Mouse (Mus musculus): ENCODE measurements around the gene Cyth4.

The Cyth4 gene

DNA sequence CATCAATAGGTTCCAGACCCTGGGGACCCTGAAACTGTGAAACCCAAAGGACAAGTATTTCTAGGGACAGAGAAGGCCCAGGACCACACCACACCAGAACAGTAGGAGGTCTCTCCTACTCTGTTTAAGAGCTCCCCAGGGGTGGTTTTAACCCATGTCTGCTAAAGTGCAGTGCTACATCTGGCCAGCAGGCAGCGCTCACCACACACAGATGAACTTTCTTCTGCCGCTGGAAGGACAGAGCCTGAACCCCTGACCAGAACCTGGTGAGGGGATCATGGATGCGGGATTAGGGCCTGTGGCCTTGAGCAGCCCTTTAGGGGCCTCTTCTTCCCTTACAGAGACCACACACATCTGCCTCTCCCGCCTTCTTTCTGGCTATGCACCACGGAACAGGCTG, 26.6 kb downstream of the Cyth4 start:
- peak; percentile 78 to 79 for DNase-seq

DNA sequence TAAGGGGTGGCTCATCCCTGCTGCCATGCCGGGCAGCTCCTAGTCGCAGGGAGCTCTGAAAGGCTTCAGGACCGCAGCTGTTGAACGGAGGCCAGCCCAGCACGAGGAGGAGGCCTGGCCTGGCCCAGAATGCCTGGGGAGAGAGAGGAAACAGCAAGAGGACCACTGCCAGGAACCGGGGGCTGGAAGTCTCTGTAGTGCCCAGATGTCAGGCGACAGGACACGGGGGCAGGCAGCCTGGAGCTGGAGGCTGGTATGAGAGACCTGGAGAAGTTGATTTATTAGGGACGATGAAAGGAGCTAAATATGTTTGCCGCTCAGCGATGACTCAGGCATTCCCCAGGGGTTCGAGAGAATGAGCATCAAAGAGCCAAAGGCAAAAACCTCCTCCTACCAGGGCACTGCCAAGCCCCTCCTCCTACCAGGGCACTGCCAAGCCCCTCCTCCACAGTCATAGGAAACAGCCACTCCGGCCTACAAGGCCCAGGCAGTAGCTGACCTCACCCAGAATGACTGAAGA, 27.6 kb downstream of the Cyth4 start:
- peak in 1 of 2 experiments; percentile 6 for DNase-seq

DNA sequence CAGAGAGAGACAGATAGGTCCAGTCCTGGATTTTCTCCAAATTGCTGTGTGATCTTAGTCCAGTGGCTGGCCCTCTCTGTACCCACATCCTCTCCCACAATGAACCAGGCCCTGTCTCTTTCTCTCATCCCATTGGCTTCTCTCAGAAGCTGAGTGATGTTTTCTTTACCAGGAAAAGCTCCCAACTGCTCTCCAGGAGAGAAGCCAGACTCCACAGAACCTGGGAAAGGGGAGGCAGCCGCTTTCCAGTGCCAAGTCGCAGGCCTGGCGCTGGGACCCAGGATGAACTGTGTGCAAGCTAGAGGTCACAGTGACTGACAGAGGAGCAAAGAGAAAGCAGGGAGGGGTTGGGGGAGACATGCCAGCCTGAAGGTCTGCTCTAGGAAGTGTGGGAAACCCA, 28.1 kb downstream of the Cyth4 start:
- no peak for DNase-seq

DNA sequence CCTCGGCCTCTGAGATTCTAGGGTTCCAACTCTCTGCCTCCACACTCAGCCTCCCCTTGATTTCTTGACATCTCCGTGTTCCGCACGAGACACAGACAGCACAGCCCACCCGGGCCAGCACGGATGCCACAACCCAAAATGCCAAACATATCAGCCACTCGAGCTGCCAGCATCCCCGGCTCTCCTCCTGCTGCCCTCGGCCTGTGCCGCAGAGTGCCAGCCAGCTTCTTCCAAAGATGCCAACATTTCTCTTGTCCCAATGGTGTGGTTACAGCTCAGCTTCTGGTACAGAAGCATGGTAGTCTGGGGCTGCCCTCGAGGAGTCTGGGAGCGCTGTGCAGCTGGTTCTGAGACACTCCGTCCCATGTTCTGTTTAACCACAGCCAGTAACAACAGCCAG, 29.4 kb downstream of the Cyth4 start:
- no peak for DNase-seq

DNA sequence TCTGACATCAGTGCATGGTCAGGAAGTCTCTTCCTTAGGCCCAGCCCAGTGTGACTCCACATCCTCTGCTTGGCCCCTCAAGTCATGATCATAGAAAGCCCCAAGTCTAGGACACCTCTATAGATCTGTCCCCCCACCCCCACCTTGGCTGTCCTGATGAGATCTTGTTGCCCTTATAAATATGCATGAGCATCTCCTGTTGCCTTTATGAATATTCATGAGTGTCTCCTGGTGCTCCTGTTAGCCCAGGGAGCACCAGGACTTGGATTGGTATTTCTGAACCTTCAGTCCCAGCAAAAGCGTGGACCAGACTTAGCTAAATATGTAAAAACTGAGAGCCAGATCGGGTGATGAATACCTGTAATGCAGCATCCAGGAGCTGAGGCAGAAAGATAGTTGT, 35.5 kb downstream of the Cyth4 start:
- DNase-seq: no peak

DNA sequence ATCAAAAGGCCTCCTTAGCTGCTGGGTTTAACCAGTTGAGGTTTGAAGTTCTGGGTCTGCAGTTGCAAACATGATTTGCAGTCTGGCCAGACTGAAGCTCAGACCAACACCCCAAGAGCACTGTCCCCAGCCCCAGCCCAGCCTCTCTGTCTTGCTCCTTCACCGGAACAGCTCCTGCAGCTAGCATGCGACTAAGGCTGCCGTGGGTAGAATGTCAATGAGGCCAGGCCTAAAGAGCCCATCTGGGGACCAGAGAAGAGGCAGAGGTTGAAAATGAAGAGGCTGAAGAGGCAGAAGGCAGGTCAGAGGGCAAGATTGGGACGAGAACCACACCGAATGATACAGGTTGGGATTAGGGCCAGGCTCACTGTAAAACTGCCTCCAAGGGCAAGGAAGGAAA, 36.6 kb downstream of the Cyth4 start:
- no peak for DNase-seq

DNA sequence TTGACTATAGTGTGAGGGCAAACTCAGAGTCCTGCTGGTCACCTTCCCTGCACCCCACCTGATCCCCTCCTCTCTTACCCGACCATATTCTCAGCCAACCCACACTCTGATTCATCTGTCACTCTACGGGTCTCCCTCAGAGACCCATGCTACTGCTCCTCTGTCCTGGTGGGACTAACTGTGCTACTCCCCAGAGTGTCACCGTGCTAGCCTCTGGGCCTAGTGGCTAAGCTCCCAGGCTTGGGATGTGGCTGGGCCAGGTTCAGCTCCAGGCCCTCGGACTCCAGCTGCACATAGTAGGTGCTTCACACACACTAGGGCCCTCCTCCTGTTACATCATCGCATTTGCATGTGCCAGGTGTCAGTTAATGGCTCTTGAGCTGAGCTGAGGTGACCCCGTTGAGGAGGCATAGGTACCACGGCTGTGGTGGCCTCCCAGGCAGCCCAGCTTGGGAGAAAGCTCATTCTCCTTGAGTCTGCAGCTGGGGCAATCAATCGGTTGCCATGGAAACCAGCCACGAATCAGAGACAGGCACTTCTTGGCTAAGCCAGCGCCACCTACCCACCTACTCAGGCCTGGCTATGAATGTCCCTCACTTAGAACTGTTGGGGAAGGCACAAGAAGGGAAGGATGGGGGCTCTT, 37.4 kb downstream of the Cyth4 start:
- DNase-seq: no peak

DNA sequence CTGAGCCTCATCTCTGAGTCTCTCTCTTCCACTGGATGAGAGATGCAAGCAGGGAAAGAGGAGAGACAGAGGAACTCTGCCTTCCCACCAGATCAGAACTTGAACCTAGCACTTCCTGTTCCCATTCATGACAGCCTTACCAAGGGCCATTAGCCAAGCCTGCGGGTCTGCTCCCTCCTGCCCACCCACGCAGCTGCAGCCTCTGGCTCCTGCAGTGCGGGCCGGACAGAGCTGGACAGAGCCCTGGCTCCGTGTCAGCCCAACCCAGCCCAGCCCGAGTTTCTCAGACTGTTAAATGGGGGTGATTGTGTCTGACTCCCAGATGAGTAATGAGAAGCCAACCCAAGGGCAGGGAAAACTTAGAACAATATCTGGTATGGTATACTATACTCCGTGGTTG, 38.4 kb downstream of the Cyth4 start:
- DNase-seq: no peak

DNA sequence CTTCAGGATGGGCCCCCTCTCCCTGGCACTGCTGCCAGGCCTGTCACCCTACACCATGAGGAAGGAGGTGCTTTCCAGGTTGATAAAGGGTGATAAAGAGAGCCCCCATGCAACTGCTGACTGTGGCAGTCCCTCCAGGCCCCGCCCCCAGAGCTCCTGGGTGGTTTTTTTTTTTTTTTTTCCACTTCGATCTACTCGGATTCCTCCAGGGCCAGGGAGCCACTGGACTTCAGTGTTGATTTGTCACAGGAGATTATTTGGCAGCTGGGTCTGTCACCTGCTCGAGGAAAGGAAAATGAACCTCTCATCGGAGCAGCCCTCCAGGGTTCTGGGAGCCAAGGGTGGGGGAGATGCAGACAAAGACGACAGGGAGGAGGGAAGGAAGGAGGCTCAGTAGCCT, 46.8 kb downstream of the Cyth4 start:
- DNase-seq: no peak

DNA sequence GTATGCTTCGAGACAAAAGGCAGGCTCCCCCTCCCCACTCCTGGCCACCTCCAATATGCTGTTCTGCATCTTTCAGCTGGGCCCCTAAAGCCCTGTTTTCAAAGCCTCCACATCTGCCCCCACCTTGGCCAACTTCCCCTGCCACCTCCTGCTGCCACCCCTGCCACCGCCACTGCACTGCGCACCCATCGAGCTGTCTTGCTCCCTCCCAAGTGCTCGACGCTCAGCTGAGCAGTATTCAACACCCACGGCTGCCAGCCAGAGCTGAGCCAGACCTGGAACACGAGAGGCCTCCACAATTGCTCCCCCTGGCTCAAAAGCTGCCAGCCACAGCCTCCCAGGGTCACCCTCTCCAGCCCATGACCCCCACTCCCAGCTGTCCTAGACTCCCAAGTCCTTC, 47.8 kb downstream of the Cyth4 start:
- no peak for DNase-seq

DNA sequence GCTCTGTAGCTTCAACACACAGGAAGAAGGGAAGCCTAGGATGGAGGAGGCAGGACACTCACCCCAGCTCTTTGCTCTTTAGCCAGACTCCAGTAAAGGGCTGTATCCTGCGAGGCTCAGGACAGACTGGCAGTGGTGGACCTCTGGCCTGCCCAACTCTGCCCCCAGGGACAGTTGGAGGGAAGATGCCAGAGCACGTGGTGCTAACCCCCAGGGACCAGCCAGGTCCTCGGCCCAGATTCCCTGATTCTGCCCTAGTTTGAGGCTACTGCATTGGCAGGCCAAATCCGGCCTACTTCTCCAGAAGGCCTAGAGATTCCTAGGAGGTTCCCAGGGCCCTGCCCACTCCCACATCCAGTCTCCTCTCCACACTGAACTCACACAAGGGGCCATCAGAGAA, 50.9 kb downstream of the Cyth4 start:
- DNase-seq: no peak

DNA sequence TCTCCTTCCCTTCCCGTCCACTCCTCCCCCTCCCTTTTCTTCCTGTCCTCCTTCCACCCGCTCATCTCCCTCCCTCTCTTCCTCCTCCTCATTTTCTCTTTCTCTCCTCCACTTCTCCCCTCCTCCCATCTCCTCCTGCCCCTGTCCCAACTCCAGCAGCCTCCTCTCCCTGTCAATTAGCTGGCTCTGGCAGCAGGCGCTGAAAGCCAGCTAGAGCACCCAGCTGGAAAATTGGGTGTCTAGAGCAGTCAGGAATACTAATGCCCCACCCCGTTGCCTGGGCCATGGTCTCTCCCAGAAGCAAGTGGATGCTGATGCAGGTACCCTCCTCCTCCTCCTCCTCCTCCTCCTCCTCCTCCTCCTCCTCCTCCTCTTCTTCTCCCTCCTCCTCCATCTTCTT, 54.3 kb downstream of the Cyth4 start:
- no peak for DNase-seq

DNA sequence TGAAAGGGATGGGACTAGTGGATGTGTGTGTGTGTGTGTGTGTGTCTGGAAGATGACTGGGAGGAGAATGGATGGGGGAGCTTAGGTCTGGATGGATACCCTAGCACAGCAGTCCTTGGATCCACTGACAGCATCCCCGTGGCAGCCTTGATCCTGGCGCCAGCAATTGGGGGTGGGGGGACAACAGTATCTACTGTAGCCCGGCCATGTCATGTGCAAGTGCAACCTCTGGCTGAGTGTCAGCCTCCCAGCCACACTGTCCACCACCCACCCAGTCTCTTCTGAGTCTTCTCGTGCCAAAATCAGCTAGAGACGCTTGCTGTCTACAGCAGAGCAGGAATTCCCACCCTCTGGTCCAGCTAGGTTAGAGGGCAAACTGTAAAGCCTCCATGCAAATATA, 67.4 kb downstream of the Cyth4 start:
- DNase-seq: no peak

DNA sequence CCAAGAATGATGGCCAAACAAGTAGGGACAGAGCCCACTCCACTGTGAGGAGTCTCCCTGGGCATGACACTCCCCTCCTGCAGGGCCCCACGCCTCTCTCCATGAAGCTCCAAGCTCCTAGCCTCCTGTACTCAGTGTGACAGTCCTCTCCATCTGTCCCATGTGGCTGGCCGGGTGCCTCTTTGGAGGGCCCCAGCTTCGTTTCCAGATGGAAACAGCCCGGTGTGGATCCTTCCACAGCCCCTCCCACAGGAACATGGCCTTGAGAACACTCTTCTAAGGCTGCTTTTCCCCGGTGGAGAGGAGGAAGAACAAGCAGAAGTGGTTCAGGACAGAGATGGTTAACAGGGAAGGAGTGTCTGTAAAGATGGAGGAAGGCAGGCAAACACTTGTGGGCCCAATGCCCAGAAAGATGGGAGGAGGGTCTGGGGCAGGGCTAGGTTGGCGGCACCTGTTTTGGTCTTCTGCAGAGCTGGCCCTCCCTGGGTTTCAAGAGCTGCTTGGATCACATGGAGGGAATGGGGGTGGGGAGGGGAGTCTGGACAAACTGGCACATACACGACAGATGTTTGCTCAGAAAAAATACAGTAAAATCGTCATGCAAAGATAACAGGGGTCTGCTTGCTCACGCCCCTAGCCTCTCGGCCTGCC, 72.5 kb downstream of the Cyth4 start:
- DNase-seq: no peak

DNA sequence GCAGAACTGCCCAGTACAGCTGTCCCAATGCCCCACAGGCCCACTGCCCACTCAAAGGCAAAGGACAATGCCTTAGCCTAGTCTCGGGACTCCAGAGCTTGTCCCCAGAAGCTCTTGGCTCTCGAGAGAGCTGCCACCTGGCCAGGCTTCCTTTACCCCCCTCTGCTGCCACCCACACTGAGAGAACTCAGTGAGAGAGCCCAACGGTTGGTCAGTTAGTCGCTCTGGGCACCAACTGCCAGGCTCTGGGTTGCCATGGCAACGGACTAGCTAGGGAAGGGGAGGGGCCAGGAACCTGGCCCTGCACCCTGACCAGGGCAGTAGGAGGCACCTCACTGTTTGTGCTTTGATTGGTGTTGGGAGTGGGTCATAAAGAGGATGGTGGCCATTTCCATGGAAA, 73.5 kb downstream of the Cyth4 start:
- no peak for DNase-seq
